Mouse (Mus musculus) heart, embryonic 15.5 days (tissue): Measurements from ENCODE around the gene Tpsb2. TPM values are rescaled to one million over a fixed set of nuclear protein-coding genes. Genes with fewer than 3 reads are reported as not detected.

Experiments
- ATAC-seq: fragments of 200-750 bp; cut with Nextera tagmentation; replicated peaks from 2 replicates; pipeline ENCODE4 v1.8.0; 2017; ENCODE audit warnings: low read depth, moderate TSS enrichment; ENCODE audit not compliant: insufficient number of reproducible peaks, insufficient read depth, low FRiP score
- H3K27ac ChIP-seq: fragments of 300-500 bp; sonication (generic); 2 replicates; pipeline ENCODE4 v1.5.1; 2015; ENCODE audit warnings: mild to moderate bottlenecking, inconsistent platforms
- H3K27me3 ChIP-seq: fragments of 300-500 bp; sonication (generic); 2 replicates; pipeline ENCODE4 v1.6.1; 2015; ENCODE audit warnings: inconsistent platforms
- H3K36me3 ChIP-seq: fragments of 300-500 bp; sonication (generic); 2 replicates; pipeline ENCODE4 v1.6.1; 2015; ENCODE audit warnings: mild to moderate bottlenecking, inconsistent platforms
- H3K4me1 ChIP-seq: fragments of 300-500 bp; sonication (generic); replicated peaks from 2 replicates; pipeline ENCODE4 v1.6.1; 2015; ENCODE audit warnings: inconsistent platforms
- H3K4me2 ChIP-seq: fragments of 300-500 bp; sonication (generic); 2 replicates; pipeline ENCODE4 v1.6.1; 2015; ENCODE audit warnings: inconsistent platforms, mild to moderate bottlenecking, moderate library complexity
- H3K4me3 ChIP-seq: fragments of 300-500 bp; sonication (generic); 2 replicates; pipeline ENCODE4 v1.5.1; 2015; ENCODE audit warnings: mild to moderate bottlenecking, inconsistent platforms
- H3K9ac ChIP-seq: fragments of 300-500 bp; sonication (generic); 2 replicates; pipeline ENCODE4 v1.6.1; 2015; ENCODE audit warnings: mild to moderate bottlenecking, inconsistent platforms
- H3K9me3 ChIP-seq: fragments of 300-500 bp; sonication (generic); replicated peaks from 2 replicates; pipeline ENCODE4 v1.6.1; 2016; ENCODE audit warnings: inconsistent platforms
- WGBS: fragments of 180-500 bp; shearing (Covaris S2); methylation state at CpG from one replicate; pipeline ENCODE4 v1.1.7; 2015; ENCODE audit warnings: mixed read lengths; 5-methylcytosine and 5-hydroxymethylcytosine counted together
- polyA plus RNA-seq: library from polyadenylated mRNA; unstranded; fragments of >200 nt; fragmentation: Nextera tagmentation; extraction: Ambion mirVana; gene quantifications from 2 replicates; pipeline ENCODE4 v1.2.1, GENCODE M21; 2015

The Tpsb2 gene
- polyA plus RNA-seq, result 8.5 and 9.4 TPM in 2 replicates

DNA sequence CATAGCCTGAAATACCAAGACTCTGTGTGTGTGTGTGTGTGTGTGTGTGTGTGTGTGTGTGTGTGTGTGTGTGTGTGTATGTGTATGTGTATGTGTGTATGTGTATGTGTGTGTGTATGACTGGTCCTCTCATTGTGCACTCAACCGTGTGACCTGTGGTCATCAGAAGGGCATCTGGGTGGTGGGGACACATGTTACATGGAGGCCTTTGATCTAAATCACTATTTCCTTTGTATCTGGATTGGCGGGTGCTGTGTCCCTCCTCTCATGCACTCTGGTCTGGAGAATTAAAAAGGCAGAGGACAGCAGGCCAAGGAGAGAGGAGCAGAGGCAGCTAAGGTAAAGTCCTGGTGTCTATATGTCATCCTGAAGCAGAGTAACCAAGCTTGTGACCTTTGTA, at the start of gene Tpsb2:
Tpsb2 (plus strand) TSS at position 301 of the 400 bp plus-strand sequence.
- Histone ChIP-seq H3K4me2 (no peak within 1 kb of the TSS), H3K4me3 (no peak within 1 kb of the TSS), H3K36me3 (no peaks in the 10 kb centered on the region), H3K9ac (no peak within 1 kb of the TSS), H3K27me3 (peaks cover 6% of the 10 kb centered on the region), H3K4me1 (no peaks in the 10 kb centered on the region), H3K9me3 (no peaks in the 10 kb centered on the region), H3K27ac (no peak within 1 kb of the TSS)
- no peak for ATAC-seq
- WGBS, result 65% methylated on average over 2 of the region's 2 CpGs

GRCm38 (mm10) chr17:25318354-25318753, 47.8 kb upstream of the Tpsb2 start, which contains the start of gene Prss29:
Gene Prss29, plus strand, starts transcription at chr17:25318654.
- H3K27me3 ChIP-seq, result peaks cover 17% of the 10 kb centered on the region
- H3K4me1 ChIP-seq, result no peaks in the 10 kb centered on the region
- H3K27ac ChIP-seq, result no peak within 1 kb of the TSS
- H3K36me3 ChIP-seq, result no peaks in the 10 kb centered on the region
- no peak for ATAC-seq
- H3K4me3 ChIP-seq, result no peak within 1 kb of the TSS
- H3K9ac ChIP-seq, result no peak within 1 kb of the TSS
- H3K9me3 ChIP-seq, result no peaks in the 10 kb centered on the region
- no peak within 1 kb of the TSS for H3K4me2 ChIP-seq
- WGBS, result 67% methylated on average over 5 of the region's 5 CpGs

- Histone ChIP-seq H3K4me2 (no peak overlapping the region), H3K9me3 (no peaks in the 10 kb centered on the region), H3K27me3 (peaks cover 17% of the 10 kb centered on the region), H3K27ac (no peak overlapping the region), H3K4me1 (no peaks in the 10 kb centered on the region), H3K4me3 (no peak overlapping the region), H3K36me3 (no peaks in the 10 kb centered on the region), H3K9ac (no peak overlapping the region)
- no peak for ATAC-seq
- 79% methylated on average over 8 of the region's 8 CpGs for WGBS
Measured at GRCm38 (mm10) chr17:25320819-25321218, 45.3 kb upstream of the Tpsb2 start.

DNA sequence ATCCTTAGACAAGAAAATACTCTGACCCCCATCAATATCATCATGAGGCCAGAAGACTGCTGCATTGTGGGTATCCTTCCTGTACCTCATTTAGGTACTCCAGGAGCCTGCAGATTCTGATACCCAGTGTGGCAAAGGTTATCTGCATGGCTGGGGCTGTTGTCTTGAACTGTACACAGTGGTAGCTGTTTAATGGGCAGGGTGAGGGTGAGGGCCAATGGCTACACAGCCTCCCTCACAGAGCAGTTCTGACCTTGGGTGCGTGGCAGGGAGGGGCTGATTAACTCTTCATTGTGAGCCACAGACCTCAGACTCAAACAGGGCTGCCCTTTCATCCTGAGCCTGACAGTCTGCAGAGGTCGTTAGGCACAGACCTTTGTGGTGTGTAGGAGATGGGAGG, 43.2 kb upstream of the Tpsb2 start:
- H3K4me2 ChIP-seq, result no peak overlapping the region
- no peaks in the 10 kb centered on the region for H3K9me3 ChIP-seq
- H3K27me3 ChIP-seq, result peaks cover 16% of the 10 kb centered on the region
- ATAC-seq, result no peak
- WGBS, result 18% methylated on average over 2 of the region's 2 CpGs
- no peak overlapping the region for H3K4me3 ChIP-seq
- H3K36me3 ChIP-seq, result no peaks in the 10 kb centered on the region
- no peak overlapping the region for H3K27ac ChIP-seq
- no peaks in the 10 kb centered on the region for H3K4me1 ChIP-seq
- H3K9ac ChIP-seq, result no peak overlapping the region

DNA sequence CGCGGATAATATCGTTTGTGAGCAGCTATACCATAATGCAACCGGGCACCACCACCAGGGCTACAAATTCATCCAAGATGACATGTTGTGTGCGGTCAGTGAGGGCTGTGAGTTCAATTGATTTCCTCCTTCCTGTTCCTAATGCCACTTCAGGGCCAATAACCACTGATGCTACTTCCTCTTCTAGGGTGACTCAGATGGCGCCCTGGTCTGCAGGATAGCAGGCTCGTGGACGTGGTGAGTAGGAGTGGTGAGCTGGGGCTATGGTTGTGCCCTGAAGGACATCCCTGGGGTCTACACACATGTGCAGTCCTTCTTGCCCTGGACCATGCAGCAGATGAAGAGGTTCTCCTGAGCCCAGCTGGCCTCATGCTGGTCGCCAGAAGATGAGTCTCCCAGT, 33.8 kb upstream of the Tpsb2 start:
- WGBS, result 65% methylated on average over 9 of the region's 9 CpGs
- Histone ChIP-seq H3K4me2 (no peak overlapping the region), H3K9ac (no peak overlapping the region), H3K4me1 (no peaks in the 10 kb centered on the region), H3K27me3 (peaks cover 52% of the 10 kb centered on the region), H3K36me3 (no peaks in the 10 kb centered on the region), H3K9me3 (no peaks in the 10 kb centered on the region), H3K27ac (no peak overlapping the region), H3K4me3 (no peak overlapping the region)
- no peak for ATAC-seq

- H3K27ac ChIP-seq, result no peak overlapping the region
- WGBS, result 2% methylated on average over 8 of the region's 8 CpGs
- H3K4me3 ChIP-seq, result no peak overlapping the region
- no peaks in the 10 kb centered on the region for H3K36me3 ChIP-seq
- no peak overlapping the region for H3K9ac ChIP-seq
- H3K4me1 ChIP-seq, result no peaks in the 10 kb centered on the region
- peaks cover 49% of the 10 kb centered on the region for H3K27me3 ChIP-seq
- H3K9me3 ChIP-seq, result no peaks in the 10 kb centered on the region
- no peak overlapping the region for H3K4me2 ChIP-seq
- no peak for ATAC-seq
Measured at GRCm38 (mm10) chr17:25333943-25334342, 32.2 kb upstream of the Tpsb2 start.

DNA sequence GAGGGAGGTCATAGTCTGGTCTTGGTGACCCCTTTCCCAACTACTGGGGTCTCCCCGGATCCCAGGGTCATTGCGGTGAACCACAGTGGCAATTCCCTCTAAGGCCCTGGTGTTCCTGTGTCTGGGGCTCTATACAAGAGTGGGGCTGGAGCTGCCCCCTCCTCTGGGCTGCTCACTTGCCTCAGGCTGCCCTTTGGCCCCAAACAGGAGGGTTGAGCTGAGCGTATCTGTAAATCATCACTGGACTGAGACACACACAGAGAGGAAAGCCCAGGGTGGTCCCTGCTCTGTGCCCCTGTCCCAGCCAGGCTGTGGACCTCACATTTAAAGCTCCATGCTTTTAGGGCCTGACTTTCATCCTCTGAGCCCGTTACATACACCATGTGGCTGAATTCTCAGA, 27.9 kb upstream of the Tpsb2 start:
- Histone ChIP-seq H3K36me3 (no peaks in the 10 kb centered on the region), H3K9ac (no peak overlapping the region), H3K4me3 (no peak overlapping the region), H3K4me1 (no peaks in the 10 kb centered on the region), H3K4me2 (no peak overlapping the region), H3K27ac (no peak overlapping the region), H3K27me3 (peaks cover 16% of the 10 kb centered on the region), H3K9me3 (no peaks in the 10 kb centered on the region)
- WGBS, result 82% methylated on average over 4 of the region's 4 CpGs
- no peak for ATAC-seq

DNA sequence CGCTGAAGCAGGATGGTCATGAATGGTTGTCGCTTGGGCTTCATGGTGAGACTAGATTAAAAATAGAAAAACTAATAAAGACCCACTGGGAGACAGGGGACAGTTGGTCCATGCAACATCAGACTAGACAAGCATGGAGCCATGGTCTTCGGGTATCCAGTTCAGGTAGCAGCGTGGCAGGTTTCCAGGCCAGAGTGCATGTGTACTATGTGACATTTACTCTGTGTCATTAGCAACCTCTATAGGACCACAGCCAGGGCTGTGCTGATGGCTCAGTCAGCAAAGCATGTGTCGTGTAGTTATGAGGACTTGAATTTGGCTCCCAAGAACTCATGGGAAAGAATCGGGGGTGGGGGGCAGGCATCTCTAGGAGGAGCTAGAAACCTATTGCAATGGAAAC, 26.1 kb upstream of the Tpsb2 start:
- H3K4me1 ChIP-seq, result no peaks in the 10 kb centered on the region
- no peak overlapping the region for H3K27ac ChIP-seq
- H3K4me2 ChIP-seq, result no peak overlapping the region
- no peak for ATAC-seq
- no peak overlapping the region for H3K4me3 ChIP-seq
- no peak overlapping the region for H3K9ac ChIP-seq
- H3K9me3 ChIP-seq, result no peaks in the 10 kb centered on the region
- no peaks in the 10 kb centered on the region for H3K36me3 ChIP-seq
- H3K27me3 ChIP-seq, result no peaks in the 10 kb centered on the region; the same call in 1 of the 2 replicates
- 82% methylated on average over 6 of the region's 6 CpGs for WGBS

DNA sequence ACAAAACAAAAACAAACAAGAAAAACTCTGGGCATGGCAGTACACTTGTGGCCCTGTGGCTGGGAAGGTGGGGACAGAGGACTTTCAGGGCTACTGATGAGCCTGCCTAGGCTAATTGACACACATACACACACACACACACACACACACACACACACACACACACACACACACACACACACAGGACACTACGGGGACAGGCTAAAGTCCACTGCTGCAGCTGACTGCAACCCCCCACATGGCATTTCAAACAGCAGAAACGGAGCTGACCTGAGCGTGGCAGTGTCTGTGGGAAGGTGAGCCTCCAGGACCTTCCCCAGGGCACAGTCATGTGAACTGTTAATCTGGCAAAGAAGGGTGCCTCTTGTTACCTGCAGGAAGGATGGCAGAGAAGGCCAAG, 24.6 kb upstream of the Tpsb2 start:
- Histone ChIP-seq H3K4me3 (no peak overlapping the region), H3K36me3 (no peaks in the 10 kb centered on the region), H3K27ac (no peak overlapping the region), H3K9ac (no peak overlapping the region), H3K4me1 (no peaks in the 10 kb centered on the region), H3K9me3 (no peaks in the 10 kb centered on the region), H3K4me2 (no peak overlapping the region), H3K27me3 (no peaks in the 10 kb centered on the region)
- WGBS, result 53% methylated on average over 3 of the region's 3 CpGs
- no peak for ATAC-seq

GRCm38 (mm10) chr17:25345462-25345861, 20.6 kb upstream of the Tpsb2 start, which contains the start of gene Tpsab1:
Gene Tpsab1, minus strand, starts transcription at chr17:25345562.
- WGBS, result 82% methylated on average over 4 of the region's 4 CpGs

GRCm38 (mm10) chr17:25361291-25361690, 4.8 kb upstream of the Tpsb2 start:
- no peak overlapping the region for H3K4me2 ChIP-seq
- H3K27me3 ChIP-seq, result peaks cover 6% of the 10 kb centered on the region; the same call in 1 of the 2 replicates
- WGBS, result 59% methylated on average over 2 of the region's 2 CpGs
- H3K27ac ChIP-seq, result no peak overlapping the region
- no peak overlapping the region for H3K9ac ChIP-seq
- no peak for ATAC-seq
- no peak overlapping the region for H3K4me3 ChIP-seq
- no peaks in the 10 kb centered on the region for H3K4me1 ChIP-seq
- H3K36me3 ChIP-seq, result no peaks in the 10 kb centered on the region
- H3K9me3 ChIP-seq, result no peaks in the 10 kb centered on the region

More at GRCm38 (mm10) chr17:25345462-25345861, 20.6 kb upstream of the Tpsb2 start, which contains the start of gene Tpsab1:
- Histone ChIP-seq H3K27me3 (peaks cover 4% of the 10 kb centered on the region; the same call in 1 of the 2 replicates), H3K9me3 (no peaks in the 10 kb centered on the region), H3K4me1 (no peaks in the 10 kb centered on the region), H3K27ac (no peak within 1 kb of the TSS), H3K4me3 (no peak within 1 kb of the TSS), H3K9ac (no peak within 1 kb of the TSS), H3K36me3 (no peaks in the 10 kb centered on the region), H3K4me2 (no peak within 1 kb of the TSS)
- no peak for ATAC-seq

DNA sequence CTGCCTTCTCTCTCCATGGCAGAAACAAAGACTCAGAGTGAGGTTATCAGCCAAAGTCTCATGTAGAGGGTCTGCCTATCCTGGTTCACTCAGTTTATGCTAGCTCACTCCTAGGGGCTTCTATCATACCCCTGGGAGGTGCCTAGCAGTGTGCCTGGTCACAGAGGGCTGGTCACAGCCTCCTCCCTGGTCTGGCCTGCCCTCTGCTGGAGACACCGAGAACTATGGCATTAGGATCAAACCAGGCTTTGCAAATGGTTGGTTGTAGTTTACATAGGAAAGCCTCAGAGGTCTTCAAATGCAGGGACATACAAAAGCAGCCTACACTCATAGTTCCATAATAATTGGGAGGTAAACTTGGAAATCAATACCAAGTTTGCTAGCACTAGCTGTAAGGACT, 2.4 kb upstream of the Tpsb2 start:
- 3% methylated on average over 1 of the region's 1 CpGs for WGBS

More for the DNA sequence above, 2.4 kb upstream of the Tpsb2 start:
- H3K4me3 ChIP-seq, result no peak overlapping the region
- no peaks in the 10 kb centered on the region for H3K36me3 ChIP-seq
- ATAC-seq, result no peak
- H3K9me3 ChIP-seq, result no peaks in the 10 kb centered on the region
- no peak overlapping the region for H3K27ac ChIP-seq
- peaks cover 9% of the 10 kb centered on the region; the same call in 1 of the 2 replicates for H3K27me3 ChIP-seq
- no peak overlapping the region for H3K9ac ChIP-seq
- H3K4me2 ChIP-seq, result no peak overlapping the region
- H3K4me1 ChIP-seq, result no peaks in the 10 kb centered on the region
